Mouse (Mus musculus) spleen, adult 2 months (tissue): ENCODE measurements around the gene Tspo2.

Source experiments
- CTCF ChIP-seq: fragments of 200-500 bp; IDR thresholded peaks from 2 replicates; pipeline ENCODE4 v1.5.1; 2011; ENCODE audit warnings: mild to moderate bottlenecking, inconsistent platforms; ENCODE audit not compliant: insufficient read depth, insufficient read length, insufficient replicate concordance; ENCODE audit errors: extremely low read depth
- POLR2A ChIP-seq: fragments of 200-500 bp; IDR thresholded peaks from 2 replicates; pipeline ENCODE4 v1.6.1; 2011; ENCODE audit warnings: low read depth, low read length, inconsistent platforms

- no peak for TF ChIP-seq CTCF
- no peak for TF ChIP-seq POLR2A
Observed at GRCm38 (mm10) chr17:48431054-48431453, 20.3 kb downstream of the Tspo2 start.
